Mouse (Mus musculus): ENCODE results near the gene Agrp. TPM values are rescaled to one million over a fixed set of nuclear protein-coding genes. Genes with fewer than 3 reads are reported as not detected.
A peak's percentile ranks its signal among the peaks of the same experiment; 100 is the strongest.
"Not testable (repeated sequence)": the region's sequence is repeated elsewhere in the genome, so short reads cannot be mapped to it uniquely, and the experiment has no call there.

Agrp gene
- polyA plus RNA-seq, 1 experiment from 2014 or later: not detected

DNA sequence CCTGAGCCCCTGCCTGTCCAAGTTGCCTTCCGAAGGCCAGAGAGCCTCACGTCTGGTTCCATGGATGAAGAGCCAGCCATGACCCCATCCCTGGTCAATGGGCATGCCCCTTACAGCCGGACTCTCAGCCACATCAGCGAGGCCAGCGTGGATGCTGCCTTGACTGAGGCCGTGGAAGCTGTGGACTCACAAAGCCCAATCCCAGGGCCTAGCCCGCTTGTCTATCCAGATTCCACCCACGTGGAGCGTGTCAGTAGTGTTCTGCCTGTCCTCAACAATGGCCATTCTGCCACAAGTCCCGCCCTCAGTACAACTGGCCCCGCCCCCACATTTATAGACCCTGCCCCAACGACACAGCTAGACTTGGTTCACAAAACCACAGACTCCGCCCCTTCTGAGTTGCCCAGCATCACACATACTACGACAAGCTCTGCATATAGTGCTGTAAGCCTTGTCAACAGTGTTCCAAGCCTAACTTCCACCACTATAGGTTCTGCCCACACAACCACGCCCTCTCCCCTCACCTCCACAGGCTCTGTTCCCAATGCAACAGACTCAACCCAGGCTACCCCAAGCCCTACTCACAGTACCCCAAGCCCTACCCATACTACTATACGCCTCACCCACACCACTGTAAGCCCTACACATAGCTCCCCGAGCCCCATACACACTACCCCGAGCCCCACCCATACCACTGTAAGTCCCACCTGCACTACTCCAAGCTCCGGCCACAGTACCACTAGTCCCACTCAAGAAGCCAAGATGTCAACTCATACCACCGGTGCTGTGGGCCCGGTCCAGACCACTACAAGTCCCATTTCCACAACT lies 19.5 kb downstream of the Agrp start:
- H3K36me3 ChIP-seq (ENCODE audit: inconsistent target): peaks cover 68% of the 10 kb centered on the region

DNA sequence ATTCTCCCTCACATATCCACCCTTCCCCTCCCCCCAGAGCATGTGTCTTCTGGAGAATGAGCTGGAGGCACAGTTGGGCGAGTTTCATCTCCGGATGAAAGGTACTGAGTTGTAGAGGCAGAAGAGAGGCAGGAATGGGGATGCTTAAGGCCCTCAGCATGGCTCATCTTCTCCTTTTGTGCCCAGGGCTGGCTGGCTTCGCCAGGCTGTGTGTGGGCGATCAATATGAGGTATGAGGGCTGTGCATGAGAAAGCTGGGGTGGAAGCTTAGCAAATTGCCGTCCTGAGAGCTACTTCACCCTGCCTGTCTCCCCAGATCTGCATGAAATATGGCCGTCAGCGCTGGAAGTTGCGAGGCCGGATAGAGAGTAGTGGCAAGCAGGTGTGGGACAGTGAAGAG lies 21.3 kb downstream of the Agrp start:
- H3K36me3 ChIP-seq (ENCODE audit: inconsistent target): peaks cover 59% of the 10 kb centered on the region
- WGBS (ENCODE audit: missing documents): 96% methylated on average over 5 of the region's 9 CpGs

More for the DNA sequence above, 19.5 kb downstream of the Agrp start:
- Histone ChIP-seq H3K79me2 (ENCODE audit: inconsistent target) (peaks cover 7% of the 10 kb centered on the region; the same call in 1 of the 2 replicates), H3K27ac (no peak overlapping the region), H3K4me3 (ENCODE audit: inconsistent target) (no peak overlapping the region)
- 85% methylated on average over 21 of the region's 21 CpGs for WGBS (ENCODE audit: missing documents)

DNA sequence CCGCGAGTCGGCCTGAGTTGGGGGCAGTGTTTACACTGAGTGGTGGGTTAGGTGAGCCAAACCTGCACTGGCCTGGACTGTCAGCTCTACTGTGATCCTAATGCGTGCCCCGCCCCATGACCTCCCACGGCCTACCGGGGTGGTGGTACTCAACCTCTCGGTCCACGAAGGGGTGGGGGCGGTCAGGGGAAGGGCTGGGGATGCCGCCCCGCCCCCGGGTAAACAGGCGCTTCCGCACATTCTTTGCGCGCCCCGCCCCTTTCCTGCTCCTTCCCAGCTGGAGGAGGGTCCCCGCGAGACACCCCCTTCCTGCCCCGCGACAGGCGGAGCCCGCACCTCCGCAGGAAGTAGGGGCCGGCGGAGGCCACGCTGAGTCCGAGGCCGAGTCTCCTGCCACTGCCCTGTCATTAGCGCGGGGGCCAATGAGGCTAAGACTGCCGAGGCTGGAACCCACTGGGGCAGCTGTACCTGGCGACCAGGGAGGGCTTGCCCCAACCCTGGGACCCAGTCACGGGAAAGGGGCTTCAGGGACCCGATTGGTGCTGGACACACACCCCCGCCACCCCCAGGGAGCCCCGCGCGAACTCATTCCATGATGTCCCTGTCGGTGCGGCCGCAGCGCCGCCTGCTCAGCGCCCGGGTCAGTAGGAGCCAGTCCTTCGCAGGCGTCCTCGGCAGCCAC lies 23.2 kb downstream of the Agrp start:
- no peak overlapping the region for H3K27ac ChIP-seq
- H3K79me2 ChIP-seq (ENCODE audit: inconsistent target): peaks cover 39% of the 10 kb centered on the region
- H3K36me3 ChIP-seq (ENCODE audit: inconsistent target): peaks cover 39% of the 10 kb centered on the region
- 27% methylated on average over 38 of the region's 50 CpGs for WGBS (ENCODE audit: missing documents)
- peak overlapping the region; percentile 29 for H3K4me3 ChIP-seq (ENCODE audit: inconsistent target)

More for the DNA sequence above, 21.3 kb downstream of the Agrp start:
- Histone ChIP-seq H3K27ac (no peak overlapping the region), H3K4me3 (ENCODE audit: inconsistent target) (no peak overlapping the region), H3K79me2 (ENCODE audit: inconsistent target) (peaks cover 24% of the 10 kb centered on the region)

DNA sequence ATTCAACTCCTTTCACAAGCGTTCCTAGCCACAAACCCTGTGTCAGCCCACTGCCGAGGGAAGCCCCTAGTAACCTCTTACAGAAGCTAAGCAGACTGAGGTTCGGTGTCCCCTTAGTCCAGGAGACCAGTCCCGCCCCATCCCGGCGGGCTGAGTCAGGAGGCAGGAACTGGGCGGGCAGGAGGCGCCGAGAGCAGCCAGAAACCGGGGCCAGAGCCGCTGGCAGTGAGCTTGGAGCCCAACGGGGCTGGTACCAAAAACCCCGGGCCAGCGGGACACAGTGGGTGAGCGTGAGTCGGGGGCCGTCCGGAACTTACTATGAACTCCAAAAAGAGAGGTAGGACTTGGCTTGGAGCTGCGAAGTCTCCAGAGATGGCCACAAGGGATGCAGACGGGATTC lies 24.2 kb downstream of the Agrp start:
- Histone ChIP-seq H3K36me3 (ENCODE audit: inconsistent target) (peaks cover 29% of the 10 kb centered on the region), H3K79me2 (ENCODE audit: inconsistent target) (peaks cover 48% of the 10 kb centered on the region), H3K27ac (no peak overlapping the region), H3K4me3 (ENCODE audit: inconsistent target) (peak overlapping the region; percentile 29)
- 10% methylated on average over 19 of the region's 20 CpGs for WGBS (ENCODE audit: missing documents)

DNA sequence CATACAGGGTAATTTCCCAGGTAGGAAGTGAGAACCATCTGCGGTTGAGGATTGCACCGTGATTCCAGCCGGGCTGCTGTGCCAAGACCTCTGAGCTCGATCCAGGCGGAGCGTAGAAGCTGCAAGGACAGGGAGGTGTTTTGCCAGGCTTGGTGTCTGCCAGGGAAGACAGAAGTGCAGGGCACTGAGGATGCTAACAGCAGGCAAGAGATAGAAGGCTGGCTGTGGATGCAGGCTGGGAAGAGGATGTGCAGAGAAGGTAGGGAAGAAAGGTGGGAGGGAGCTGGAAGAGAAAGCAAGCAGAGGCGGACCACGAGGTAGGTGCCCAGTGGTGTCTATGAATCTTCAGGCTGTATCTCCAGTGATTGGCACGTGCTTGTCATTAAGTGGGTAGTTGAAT lies 25.4 kb downstream of the Agrp start:
- 96% methylated on average over 9 of the region's 9 CpGs for WGBS (ENCODE audit: missing documents)
- Histone ChIP-seq H3K36me3 (ENCODE audit: inconsistent target) (peaks cover 17% of the 10 kb centered on the region), H3K4me3 (ENCODE audit: inconsistent target) (no peak overlapping the region), H3K27ac (no peak overlapping the region), H3K79me2 (ENCODE audit: inconsistent target) (peaks cover 55% of the 10 kb centered on the region)

DNA sequence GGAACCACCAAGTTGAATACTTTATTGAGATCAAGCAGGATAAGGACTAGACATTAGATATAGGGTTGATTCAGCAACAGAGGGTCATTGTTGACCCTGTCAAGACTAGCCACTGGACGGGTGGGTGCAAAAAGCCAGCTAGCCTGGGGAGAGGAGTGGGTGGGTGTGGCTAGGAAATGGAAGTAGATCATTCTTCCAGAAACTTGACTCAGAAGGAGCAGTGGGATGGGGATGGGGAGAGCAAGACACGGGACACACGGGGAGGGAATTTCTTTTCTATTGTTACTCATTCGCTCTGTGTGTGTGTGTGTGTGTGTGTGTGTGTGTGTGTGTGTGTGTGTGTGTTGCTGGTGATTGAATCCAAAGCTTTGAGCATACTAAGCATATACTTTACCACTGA lies 27.4 kb downstream of the Agrp start:
- Histone ChIP-seq H3K79me2 (ENCODE audit: inconsistent target) (peaks cover 68% of the 10 kb centered on the region), H3K36me3 (ENCODE audit: inconsistent target) (no peaks in the 10 kb centered on the region), H3K27ac (no peak overlapping the region), H3K4me3 (ENCODE audit: inconsistent target) (no peak overlapping the region)
- 28% methylated on average over 4 of the region's 4 CpGs for WGBS (ENCODE audit: missing documents)

DNA sequence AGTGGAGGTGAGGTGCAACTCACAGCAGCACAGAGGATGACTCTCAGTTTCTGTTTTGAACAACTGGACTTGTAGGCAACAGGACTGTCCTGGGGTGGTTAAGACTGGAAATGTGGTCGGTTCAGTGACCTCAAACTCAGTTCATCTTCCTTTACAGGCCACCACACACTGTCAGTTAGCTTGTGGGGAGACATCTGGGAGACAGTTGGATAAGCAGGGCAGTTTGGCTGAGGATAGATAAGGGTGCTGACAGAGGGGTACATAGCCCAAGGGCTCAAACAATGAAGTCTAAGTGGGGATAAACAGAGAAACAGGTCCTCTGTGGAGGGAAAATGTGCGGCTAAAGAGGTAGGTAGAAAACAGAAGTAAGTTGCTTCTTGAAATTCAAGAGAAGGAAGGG lies 27.8 kb downstream of the Agrp start:
- Histone ChIP-seq H3K27ac (no peak overlapping the region), H3K4me3 (ENCODE audit: inconsistent target) (no peak overlapping the region), H3K36me3 (ENCODE audit: inconsistent target) (no peaks in the 10 kb centered on the region), H3K79me2 (ENCODE audit: inconsistent target) (peaks cover 68% of the 10 kb centered on the region)
- WGBS (ENCODE audit: missing documents): 0% methylated on average over 2 of the region's 2 CpGs

DNA sequence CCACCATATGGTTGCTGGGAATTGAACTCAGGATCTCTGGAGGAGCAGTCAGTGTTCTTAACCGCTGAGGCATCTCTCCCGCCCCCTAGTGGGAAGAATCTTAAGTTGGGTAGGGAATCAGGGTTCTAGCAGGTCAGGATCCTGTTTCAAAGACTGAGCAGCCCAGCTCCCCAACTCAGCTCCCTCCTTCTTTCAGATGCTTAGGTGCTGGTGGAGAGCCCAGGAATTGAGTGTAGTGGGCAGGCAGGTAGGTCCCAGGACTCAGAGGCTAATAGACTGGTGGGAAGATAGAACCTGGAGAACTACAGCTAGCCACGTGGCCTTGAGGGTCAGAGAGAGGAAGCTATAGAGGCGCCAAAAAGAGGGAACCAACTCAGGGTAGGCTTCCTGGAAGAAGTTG lies 29.5 kb downstream of the Agrp start:
- no peak overlapping the region for H3K27ac ChIP-seq
- no peaks in the 10 kb centered on the region for H3K36me3 ChIP-seq (ENCODE audit: inconsistent target)
- peaks cover 62% of the 10 kb centered on the region for H3K79me2 ChIP-seq (ENCODE audit: inconsistent target)
- no peak overlapping the region for H3K4me3 ChIP-seq (ENCODE audit: inconsistent target)
- WGBS (ENCODE audit: missing documents): 3% methylated on average over 4 of the region's 4 CpGs

DNA sequence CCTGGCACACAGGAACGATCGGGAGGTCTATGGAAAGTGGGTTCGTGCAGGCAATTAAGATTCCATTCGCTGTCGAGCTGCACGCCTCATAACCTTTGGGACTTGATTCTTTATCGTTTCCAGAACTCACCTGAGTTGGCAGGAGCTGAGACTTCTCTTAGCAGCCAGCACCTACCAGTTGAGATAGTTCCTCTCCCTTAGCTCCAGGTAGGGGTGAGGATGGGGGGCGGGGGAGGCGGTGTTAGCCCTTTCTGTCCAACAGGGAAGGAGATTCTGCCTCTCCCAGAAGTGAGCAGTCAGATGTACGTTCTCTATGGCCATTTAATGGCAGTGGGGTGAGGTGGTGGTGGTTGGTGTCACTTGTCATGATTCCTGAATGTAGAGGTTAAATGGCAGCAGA lies 30.1 kb downstream of the Agrp start:
- no peaks in the 10 kb centered on the region for H3K36me3 ChIP-seq (ENCODE audit: inconsistent target)
- peak overlapping the region; percentile 78 for H3K4me3 ChIP-seq (ENCODE audit: inconsistent target)
- H3K27ac ChIP-seq: peak overlapping the region; percentile 55
- WGBS (ENCODE audit: missing documents): 19% methylated on average over 10 of the region's 10 CpGs
- peaks cover 56% of the 10 kb centered on the region for H3K79me2 ChIP-seq (ENCODE audit: inconsistent target)

DNA sequence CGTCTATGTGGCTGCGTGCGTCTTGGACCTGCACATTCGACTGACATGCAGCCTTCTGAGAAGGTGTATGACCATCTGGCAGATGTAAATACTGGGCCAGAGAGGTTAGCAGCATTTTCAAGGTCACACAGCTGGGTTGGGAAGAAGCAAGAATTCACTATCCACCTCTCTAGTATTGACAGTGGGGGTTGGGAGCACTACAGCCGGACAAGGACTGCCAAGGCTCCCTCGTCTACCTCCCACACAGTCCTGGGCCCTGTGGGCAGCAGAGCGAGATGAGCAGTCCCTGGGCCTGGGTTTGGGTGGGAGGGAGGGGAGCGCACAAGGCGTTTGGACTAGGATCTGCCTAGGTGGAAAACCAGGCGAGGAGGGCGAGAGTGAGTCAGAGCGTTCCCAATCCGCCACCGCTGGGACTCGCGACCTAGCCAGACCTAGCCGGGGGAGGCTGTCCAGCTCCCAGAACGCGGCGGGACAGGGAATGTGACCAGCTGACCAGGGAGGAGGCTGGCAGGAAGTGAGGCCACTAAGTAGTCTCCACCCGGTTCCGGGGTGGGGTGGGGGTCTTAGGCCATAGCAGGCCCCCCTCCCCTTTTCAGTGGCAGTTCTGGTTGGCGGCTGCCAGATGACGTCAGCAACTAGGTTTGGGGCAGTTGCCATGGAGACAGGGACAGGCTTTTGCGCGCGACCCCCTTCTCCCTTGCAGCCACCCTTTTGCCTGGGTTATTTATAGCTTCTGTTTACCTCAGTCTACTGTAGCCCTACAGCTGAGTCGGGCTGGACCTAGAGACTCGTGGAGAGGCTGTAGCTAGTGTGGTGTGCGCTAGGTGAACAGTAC lies 30.8 kb downstream of the Agrp start:
- WGBS (ENCODE audit: missing documents): 3% methylated on average over 26 of the region's 30 CpGs
- Histone ChIP-seq H3K36me3 (ENCODE audit: inconsistent target) (no peaks in the 10 kb centered on the region), H3K27ac (peak overlapping the region; percentile 55), H3K4me3 (ENCODE audit: inconsistent target) (peak overlapping the region; percentile 78), H3K79me2 (ENCODE audit: inconsistent target) (peaks cover 49% of the 10 kb centered on the region)

DNA sequence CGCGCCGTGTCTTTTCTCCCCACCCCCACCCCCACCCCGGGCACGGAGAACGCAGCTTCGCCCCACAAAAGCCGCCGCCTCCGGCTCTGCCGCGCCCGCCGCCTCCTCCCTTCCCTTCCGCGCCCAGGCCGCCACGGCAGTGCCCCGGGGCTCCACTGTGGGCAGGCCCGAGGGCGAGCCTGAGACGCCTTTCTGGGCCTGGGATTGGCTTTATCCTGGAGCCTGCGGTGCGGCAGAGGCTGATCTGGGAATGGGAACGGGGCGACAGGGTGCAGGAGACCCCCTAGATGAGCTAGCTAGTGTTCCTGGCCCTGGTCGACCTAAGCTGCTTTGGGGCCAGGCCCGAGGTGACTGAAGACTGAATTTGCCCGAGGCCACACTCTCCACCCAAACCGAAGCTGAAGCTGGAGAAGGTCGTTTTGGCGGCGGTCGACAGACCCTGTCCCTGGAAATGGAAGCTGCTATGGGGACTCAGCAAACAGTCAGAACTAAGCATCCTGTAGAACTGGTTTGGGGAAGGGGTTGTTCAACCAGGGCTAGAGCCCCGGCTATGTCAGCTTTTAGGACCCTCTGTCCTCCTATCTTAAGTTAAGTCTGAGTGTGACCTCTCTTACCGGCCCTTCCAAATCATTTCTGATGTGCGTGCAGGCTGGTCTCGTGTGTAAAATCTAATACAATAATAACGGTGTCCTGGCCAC lies 31.6 kb downstream of the Agrp start:
- Histone ChIP-seq H3K36me3 (ENCODE audit: inconsistent target) (no peaks in the 10 kb centered on the region), H3K27ac (peak overlapping the region; percentile 55), H3K79me2 (ENCODE audit: inconsistent target) (peaks cover 41% of the 10 kb centered on the region), H3K4me3 (ENCODE audit: inconsistent target) (peak overlapping the region; percentile 78)
- WGBS (ENCODE audit: missing documents): under 1% methylated on average over 35 of the region's 39 CpGs

DNA sequence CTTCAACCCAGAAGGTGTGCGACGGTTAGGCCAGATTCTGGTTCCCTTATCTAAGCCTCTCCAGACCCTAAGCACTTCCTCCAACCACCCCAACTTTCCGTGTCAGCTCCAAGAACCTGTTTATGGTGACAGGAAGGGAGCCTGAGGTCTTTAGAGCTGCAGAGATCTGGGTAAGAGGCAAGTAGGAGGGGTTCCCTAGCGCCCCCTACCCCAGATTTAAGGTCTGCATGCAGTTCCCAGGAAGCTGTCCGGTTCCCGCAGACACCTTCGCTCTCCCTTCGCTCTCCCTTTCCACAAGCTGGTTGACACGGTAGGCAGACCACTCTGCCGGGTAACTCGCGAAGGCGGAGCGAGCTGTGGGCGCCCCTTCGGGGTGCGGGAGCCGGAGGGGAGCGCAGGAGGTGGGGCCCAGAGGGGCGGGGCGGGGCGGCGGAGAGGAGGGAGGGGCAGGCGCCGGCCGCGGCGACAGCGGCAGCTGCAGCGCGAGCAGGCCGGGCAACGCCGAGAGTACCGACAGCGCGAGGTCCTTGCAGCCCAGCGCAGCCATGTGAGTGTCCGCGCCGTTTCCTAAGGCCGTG lies 32.3 kb downstream of the Agrp start, which contains the start of gene Ripor1:
Gene Ripor1 (plus strand): TSS at position 452 of the 578 bp plus-strand sequence.
- 1% methylated on average over 34 of the region's 42 CpGs for WGBS (ENCODE audit: missing documents)
- peaks cover 34% of the 10 kb centered on the region for H3K79me2 ChIP-seq (ENCODE audit: inconsistent target)

DNA sequence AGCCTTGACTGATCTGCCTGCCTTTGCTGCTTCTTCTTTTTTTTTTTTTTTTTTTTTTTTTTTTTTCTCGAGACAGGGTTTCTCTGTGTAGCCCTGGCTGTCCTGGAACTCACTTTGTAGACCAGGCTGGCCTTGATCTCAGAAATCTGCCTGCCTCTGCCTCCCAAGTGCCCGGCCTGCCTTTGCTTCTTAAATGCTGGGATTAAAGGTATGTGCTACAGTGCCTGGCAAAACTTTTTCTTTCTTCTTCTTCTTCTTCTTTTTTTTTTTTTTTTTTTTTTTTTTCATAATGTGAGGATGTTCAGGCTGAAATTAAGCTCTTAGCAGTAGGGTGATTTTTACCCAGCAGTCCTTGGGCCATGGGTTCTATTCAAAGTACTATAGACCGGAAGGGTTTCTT lies 34.7 kb downstream of the Agrp start:
- not testable (repeated sequence) for H3K27ac ChIP-seq; H3K36me3 ChIP-seq (ENCODE audit: inconsistent target); H3K4me3 ChIP-seq (ENCODE audit: inconsistent target)
- WGBS (ENCODE audit: missing documents): 81% methylated on average over 2 of the region's 3 CpGs
- peaks cover 20% of the 10 kb centered on the region for H3K79me2 ChIP-seq (ENCODE audit: inconsistent target)

More for the DNA sequence above, 32.3 kb downstream of the Agrp start, which contains the start of gene Ripor1:
- Histone ChIP-seq H3K36me3 (ENCODE audit: inconsistent target) (no peaks in the 10 kb centered on the region), H3K4me3 (ENCODE audit: inconsistent target) (peak within 1 kb of the TSS; percentile 78), H3K27ac (peak within 1 kb of the TSS; percentile 55)

DNA sequence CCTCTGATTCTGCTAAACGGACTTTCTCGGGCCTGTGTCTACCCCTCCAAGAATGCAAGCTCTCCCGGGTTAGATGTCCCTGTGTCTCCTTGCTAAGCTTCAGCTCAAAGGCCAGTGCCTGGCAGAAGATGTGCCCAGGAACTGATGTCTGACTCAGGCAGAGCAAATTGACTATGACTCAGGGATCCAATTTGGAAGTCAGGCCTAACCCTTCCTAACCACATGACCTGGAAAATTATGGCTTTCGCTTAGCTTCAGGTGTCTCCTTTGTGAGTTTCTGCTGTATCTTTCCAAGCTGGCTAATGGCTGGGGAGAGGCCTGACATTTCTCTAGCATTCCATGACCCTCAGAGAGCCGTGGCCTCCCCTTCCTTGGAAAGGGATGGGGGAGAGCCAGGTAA lies 35.9 kb downstream of the Agrp start:
- 84% methylated on average over 5 of the region's 5 CpGs for WGBS (ENCODE audit: missing documents)

More for the DNA sequence above, 35.9 kb downstream of the Agrp start:
- Histone ChIP-seq H3K27ac (no peak overlapping the region), H3K79me2 (ENCODE audit: inconsistent target) (peaks cover 8% of the 10 kb centered on the region; the same call in 1 of the 2 replicates), H3K4me3 (ENCODE audit: inconsistent target) (no peak overlapping the region), H3K36me3 (ENCODE audit: inconsistent target) (no peaks in the 10 kb centered on the region)

Measured in macrophage (primary cell).